Mouse (Mus musculus) lung, postnatal 0 days (tissue): ENCODE results near the gene Gm11639. TPM values are rescaled to one million over a fixed set of nuclear protein-coding genes. Genes with fewer than 3 reads are reported as not detected.

Source experiments
- ATAC-seq: fragments of 200-750 bp; cut with Nextera tagmentation; 2 replicates; pipeline ENCODE4 v1.8.0; 2017; ENCODE audit warnings: moderate library complexity
- DNase-seq: peaks from one replicate; pipeline ENCODE4 v3.0.0-alpha.2; 2016; ENCODE audit warnings: low spot score
- H3K27ac ChIP-seq: fragments of 300-500 bp; sonication (generic); 2 replicates; pipeline ENCODE4 v1.5.1; 2014; ENCODE audit warnings: antibody characterized with exemption, mild to moderate bottlenecking, low read length, mixed read lengths
- H3K27me3 ChIP-seq: fragments of 300-500 bp; sonication (generic); replicated peaks from 2 replicates; pipeline ENCODE4 v1.6.1; 2014; ENCODE audit warnings: low read length, mixed read lengths; ENCODE audit not compliant: insufficient read depth
- H3K36me3 ChIP-seq: fragments of 300-500 bp; sonication (generic); 2 replicates; pipeline ENCODE4 v1.6.1; 2014; ENCODE audit warnings: low read length, mixed read lengths; ENCODE audit not compliant: insufficient read depth
- H3K4me1 ChIP-seq: fragments of 300-500 bp; sonication (generic); 2 replicates; pipeline ENCODE4 v1.6.1; 2014; ENCODE audit warnings: antibody characterized with exemption, low read depth, low read length, mixed read lengths; ENCODE audit not compliant: insufficient read depth
- H3K4me2 ChIP-seq: fragments of 300-500 bp; sonication (generic); replicated peaks from 2 replicates; pipeline ENCODE4 v1.6.1; 2014; ENCODE audit warnings: low read depth, mild to moderate bottlenecking, low read length, moderate library complexity, mixed read lengths
- H3K4me3 ChIP-seq: fragments of 300-500 bp; sonication (generic); 2 replicates; pipeline ENCODE4 v1.5.1; 2014; ENCODE audit warnings: low read depth, low read length
- H3K9ac ChIP-seq: fragments of 300-500 bp; sonication (generic); replicated peaks from 2 replicates; pipeline ENCODE4 v1.6.1; 2014; ENCODE audit warnings: low read depth, mild to moderate bottlenecking
- H3K9me3 ChIP-seq: fragments of 300-500 bp; sonication (generic); 2 replicates; pipeline ENCODE4 v1.6.1; 2016; ENCODE audit warnings: low read length, mixed read lengths
- CTCF ChIP-seq: IDR thresholded peaks from 2 replicates; pipeline ENCODE4 v1.5.1; 2016; ENCODE audit warnings: antibody characterized with exemption, mild to moderate bottlenecking
- EP300 ChIP-seq: IDR thresholded peaks from 2 replicates; pipeline ENCODE4 v1.6.1; 2016; ENCODE audit warnings: antibody characterized with exemption, mild to moderate bottlenecking, control low read depth
- WGBS: fragments of 180-500 bp; shearing (Covaris S2); extraction: QIAGEN DNeasy Blood & Tissue Kit; methylation state at CpG from one replicate; pipeline ENCODE4 v1.1.7; 2014; 5-methylcytosine and 5-hydroxymethylcytosine counted together
- polyA plus RNA-seq: library from polyadenylated mRNA; unstranded; fragments of >200 nt; fragmentation: Nextera tagmentation; extraction: Ambion mirVana; gene quantifications from 2 replicates; pipeline ENCODE4 v1.2.1, GENCODE M21; 2015

The Gm11639 gene
- polyA plus RNA-seq, 1 experiment from 2014 or later = 0.01 TPM

DNA sequence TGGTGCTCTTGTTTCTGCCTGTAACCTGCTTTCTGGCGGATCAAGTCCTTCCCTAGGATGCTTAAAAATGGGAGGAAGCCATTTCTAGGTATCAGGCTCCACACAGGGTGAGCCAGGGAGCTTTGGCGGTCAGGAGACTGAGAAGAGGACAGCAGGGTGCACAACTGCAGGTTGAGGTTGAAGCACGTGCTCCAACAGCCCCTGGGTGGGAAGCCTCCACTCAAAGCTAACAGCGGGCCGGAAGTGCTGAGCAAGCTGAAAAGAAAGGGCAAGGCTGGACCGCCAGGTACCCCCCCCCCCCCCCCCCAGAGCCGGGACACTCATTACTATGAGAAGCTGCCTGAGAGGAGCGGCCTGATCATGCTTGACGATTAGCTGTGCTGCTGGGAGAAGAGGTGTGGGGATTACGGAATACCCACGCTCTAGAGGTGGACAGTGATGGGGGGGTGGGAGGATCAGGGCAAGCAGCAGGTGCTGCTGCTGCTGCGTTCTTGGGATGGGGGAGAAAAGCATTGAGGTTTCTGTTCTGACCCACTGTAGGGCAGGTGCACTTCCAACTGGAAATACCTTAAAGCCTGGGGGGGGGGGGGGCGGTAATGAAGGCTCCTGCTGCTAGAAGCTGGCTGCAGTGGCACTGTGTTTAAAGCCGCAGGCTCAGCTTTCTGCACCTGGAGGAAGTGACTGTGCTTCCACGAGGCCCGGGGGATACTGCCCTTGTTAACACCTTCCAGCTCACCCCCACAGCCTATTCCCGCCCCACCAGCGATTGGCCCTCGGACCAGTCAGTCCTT lies 465.9 kb downstream of the Gm11639 start:
- no peak overlapping the region for H3K27ac ChIP-seq
- no peak for TF ChIP-seq CTCF
- TF ChIP-seq EP300 = no peak
- DNase-seq (no peak), ATAC-seq (no peak)
- H3K4me3 ChIP-seq = no peak overlapping the region
- H3K27me3 ChIP-seq = no peaks in the 10 kb centered on the region
- peaks cover 9% of the 10 kb centered on the region for H3K4me1 ChIP-seq
- H3K4me2 ChIP-seq = 0 out of 2 replicates have a peak overlapping the region, but pooled peaks have one; percentile 17
- no peaks in the 10 kb centered on the region for H3K36me3 ChIP-seq
- no peak overlapping the region for H3K9ac ChIP-seq
- no peaks in the 10 kb centered on the region for H3K9me3 ChIP-seq
- WGBS = 17% methylated on average over 17 of the region's 19 CpGs

DNA sequence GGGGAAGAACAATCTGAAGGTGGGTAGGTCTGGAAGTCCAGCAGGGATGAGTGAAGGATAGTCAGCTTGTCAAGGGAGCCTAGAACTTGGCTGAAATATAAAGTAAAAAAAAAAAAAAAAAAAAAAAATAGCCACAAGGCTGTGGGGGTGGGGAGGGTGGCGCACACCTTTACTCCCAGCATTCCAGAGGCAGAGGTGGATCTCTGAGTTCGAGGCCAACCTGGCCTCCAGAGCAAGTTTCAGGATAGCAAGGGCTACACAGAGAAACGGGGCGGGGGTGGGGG lies 466.5 kb downstream of the Gm11639 start:
- H3K27ac ChIP-seq = no peak overlapping the region
- H3K9ac ChIP-seq = no peak overlapping the region
- H3K27me3 ChIP-seq = no peaks in the 10 kb centered on the region
- no peak overlapping the region for H3K4me2 ChIP-seq
- H3K9me3 ChIP-seq = no peaks in the 10 kb centered on the region
- no peak overlapping the region for H3K4me3 ChIP-seq
- no peak for ATAC-seq
- TF ChIP-seq CTCF (no peak), EP300 (no peak)
- no CpG with 5 or more reads among the region's 4 CpGs for WGBS
- no peaks in the 10 kb centered on the region for H3K36me3 ChIP-seq
- no peak for DNase-seq
- peaks cover 9% of the 10 kb centered on the region for H3K4me1 ChIP-seq

DNA sequence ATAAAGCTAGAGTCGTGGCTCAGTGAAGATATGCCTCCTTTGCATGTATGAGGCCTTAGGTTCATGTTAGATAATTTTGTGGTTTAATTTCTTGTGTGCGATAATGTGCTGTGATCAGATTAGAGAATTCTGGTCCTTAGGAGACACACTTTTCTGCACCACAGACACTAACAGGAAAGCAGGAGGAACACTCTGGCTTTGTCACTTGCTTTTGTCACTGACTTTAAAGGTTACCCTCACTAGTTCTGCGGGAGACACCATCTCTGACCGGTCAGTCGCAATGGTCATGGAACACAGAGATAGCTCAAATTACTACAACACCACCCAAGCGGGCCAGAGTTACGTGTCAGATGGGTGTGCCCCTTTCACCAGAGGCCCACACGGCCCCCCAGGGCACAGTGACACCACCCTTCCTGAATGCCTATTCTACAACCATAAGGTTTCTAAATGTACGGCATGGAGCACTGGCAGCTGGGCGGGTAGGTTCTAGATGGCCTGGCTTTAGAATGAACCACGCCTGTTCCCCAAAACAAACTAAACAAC lies 466.9 kb downstream of the Gm11639 start:
- no peak overlapping the region for H3K9ac ChIP-seq
- peaks cover 9% of the 10 kb centered on the region for H3K4me1 ChIP-seq
- H3K36me3 ChIP-seq = no peaks in the 10 kb centered on the region
- ATAC-seq (no peak), DNase-seq (no peak)
- no peak overlapping the region for H3K27ac ChIP-seq
- H3K4me2 ChIP-seq = no peak overlapping the region
- WGBS = 70% methylated on average over 11 of the region's 11 CpGs
- H3K4me3 ChIP-seq = no peak overlapping the region
- H3K9me3 ChIP-seq = no peaks in the 10 kb centered on the region
- TF ChIP-seq EP300 = no peak
- no peak for TF ChIP-seq CTCF
- H3K27me3 ChIP-seq = no peaks in the 10 kb centered on the region

DNA sequence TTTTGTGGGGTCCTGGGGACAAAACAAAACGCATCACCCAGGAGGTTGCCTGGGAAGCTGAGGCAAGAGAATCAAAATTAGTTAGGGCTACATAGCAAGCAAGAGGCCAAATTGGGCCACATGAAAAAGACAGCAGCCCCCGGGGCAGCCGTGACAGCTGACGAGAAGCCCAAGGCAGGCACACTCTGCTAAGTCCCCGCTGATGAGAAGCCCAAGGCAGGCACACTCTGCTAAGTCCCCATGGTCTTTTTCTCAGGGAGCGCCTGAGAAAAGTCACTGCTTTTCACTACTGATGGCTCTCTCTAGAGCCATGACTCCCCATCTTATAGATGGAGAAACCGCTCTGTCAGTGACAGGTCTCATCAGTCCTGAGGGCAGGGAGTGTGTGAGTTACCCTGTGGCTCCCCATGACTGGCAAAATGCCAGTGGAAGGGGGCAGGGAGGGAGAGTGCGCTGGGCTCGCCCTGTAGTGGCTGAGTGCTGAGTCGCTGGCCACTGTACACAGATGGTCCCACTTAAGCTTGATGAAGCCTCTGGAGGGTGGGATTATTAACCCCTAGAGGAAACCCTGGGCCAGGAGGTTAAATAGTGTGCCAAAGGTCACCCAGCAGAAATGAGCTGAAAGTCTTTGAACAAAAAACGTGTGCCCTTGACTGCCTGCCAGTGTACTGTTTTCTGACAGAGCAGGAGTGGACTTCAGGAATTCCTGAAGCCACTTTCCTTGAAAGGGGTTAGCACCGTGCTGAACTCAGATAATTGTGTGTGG lies 467.7 kb downstream of the Gm11639 start:
- H3K4me1 ChIP-seq = peaks cover 9% of the 10 kb centered on the region
- H3K9me3 ChIP-seq = no peaks in the 10 kb centered on the region
- DNase-seq = peak; percentile 65
- no peaks in the 10 kb centered on the region for H3K27me3 ChIP-seq
- TF ChIP-seq EP300 (no peak), CTCF (no peak)
- H3K36me3 ChIP-seq = no peaks in the 10 kb centered on the region
- no peak overlapping the region for H3K27ac ChIP-seq
- no peak overlapping the region for H3K4me3 ChIP-seq
- peak; percentile 84 for ATAC-seq
- no peak overlapping the region for H3K9ac ChIP-seq
- 20% methylated on average over 12 of the region's 12 CpGs for WGBS
- H3K4me2 ChIP-seq = peak overlapping the region; percentile 30

DNA sequence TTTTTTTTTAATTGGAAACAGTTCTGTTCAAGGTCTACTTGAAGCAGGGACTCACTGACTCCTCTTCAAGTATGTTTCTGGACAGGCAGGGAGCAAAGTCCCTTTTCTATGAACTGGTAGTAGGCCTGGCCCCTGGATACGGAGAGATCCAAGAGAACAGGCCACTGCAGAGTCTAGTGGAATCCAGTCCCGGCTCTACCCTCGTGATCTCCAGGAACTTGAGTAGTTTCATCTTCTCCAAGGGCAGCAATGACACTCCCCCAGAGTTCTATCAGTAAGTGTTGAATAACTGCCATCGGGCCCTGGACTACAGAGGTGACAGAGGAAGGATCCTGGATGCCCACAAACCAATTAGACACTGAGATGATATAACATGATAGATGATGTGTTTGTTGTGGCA lies 470.4 kb downstream of the Gm11639 start:
- Histone ChIP-seq H3K4me3 (no peak overlapping the region), H3K36me3 (no peaks in the 10 kb centered on the region), H3K4me2 (no peak overlapping the region), H3K27ac (no peak overlapping the region), H3K9ac (no peak overlapping the region), H3K27me3 (no peaks in the 10 kb centered on the region), H3K4me1 (peaks cover 9% of the 10 kb centered on the region), H3K9me3 (no peaks in the 10 kb centered on the region)
- DNase-seq = peak; percentile 34
- 23% methylated on average over 4 of the region's 4 CpGs for WGBS
- no peak; the same call in 1 of the 2 replicates for ATAC-seq
- TF ChIP-seq CTCF (no peak), EP300 (no peak)

DNA sequence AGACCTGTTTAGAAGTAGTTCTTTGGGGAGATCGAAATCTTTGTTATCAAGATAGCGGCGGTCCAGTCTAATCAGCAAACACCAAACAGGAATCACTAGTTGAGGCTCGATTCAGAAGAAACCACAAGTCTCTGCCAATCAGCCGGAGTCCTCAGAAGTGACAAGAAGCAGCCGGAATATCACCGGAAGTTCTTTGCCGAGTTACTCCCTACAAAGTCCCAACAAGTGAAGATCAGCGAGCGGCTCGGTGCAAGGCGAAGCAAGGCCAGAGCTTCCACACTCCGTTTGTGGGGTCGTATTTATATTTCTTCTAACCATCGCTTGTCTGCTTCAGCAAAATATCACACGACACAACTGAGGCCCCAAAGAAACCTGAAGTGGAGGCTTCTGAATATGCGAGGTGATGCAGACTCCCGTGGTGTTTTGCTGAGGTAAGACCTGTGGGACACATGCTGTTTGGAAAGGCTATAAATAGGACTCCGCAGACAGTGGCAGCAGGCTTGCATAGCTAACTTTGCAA lies 471.3 kb downstream of the Gm11639 start:
- H3K4me1 ChIP-seq = peaks cover 9% of the 10 kb centered on the region
- DNase-seq (no peak), ATAC-seq (no peak)
- 70% methylated on average over 19 of the region's 19 CpGs for WGBS
- no peak for TF ChIP-seq CTCF
- TF ChIP-seq EP300 = no peak
- no peaks in the 10 kb centered on the region for H3K9me3 ChIP-seq
- H3K9ac ChIP-seq = no peak overlapping the region
- H3K27me3 ChIP-seq = no peaks in the 10 kb centered on the region
- H3K27ac ChIP-seq = no peak overlapping the region
- H3K4me2 ChIP-seq = no peak overlapping the region
- H3K36me3 ChIP-seq = no peaks in the 10 kb centered on the region
- no peak overlapping the region for H3K4me3 ChIP-seq
